Mouse (Mus musculus) layer of hippocampus, adult 9-10 months (tissue): ENCODE data around the gene Erich4.

Experiments
- DNase-seq: peaks from one replicate; pipeline ENCODE4 v3.0.0; 2022; ENCODE audit warnings: low spot score

The Erich4 gene

GRCm38 (mm10) chr7:25615706-25616011 lies at the start of gene Erich4:
Gene Erich4 (minus strand): TSS chr7:25615892.
- no peak for DNase-seq

GRCm38 (mm10) chr7:25658657-25659472 lies 43.2 kb upstream of the Erich4 start, which contains the start of the genes Bckdha and Exosc5:
Gene Bckdha (minus strand): TSS chr7:25658981.
Gene Exosc5 (plus strand): TSS chr7:25659164.
- DNase-seq: peak; percentile 99

- no peak for DNase-seq
Observed at GRCm38 (mm10) chr7:25657785-25658184, 42.1 kb upstream of the Erich4 start.

GRCm38 (mm10) chr7:25655601-25656428 lies 40.1 kb upstream of the Erich4 start:
- no peak for DNase-seq

GRCm38 (mm10) chr7:25652244-25652759 lies 36.6 kb upstream of the Erich4 start:
- no peak for DNase-seq

GRCm38 (mm10) chr7:25651281-25651680 lies 35.6 kb upstream of the Erich4 start:
- DNase-seq: no peak

GRCm38 (mm10) chr7:25649839-25650238 lies 34.1 kb upstream of the Erich4 start:
- DNase-seq: no peak

GRCm38 (mm10) chr7:25647574-25648123 lies 32.0 kb upstream of the Erich4 start:
- no peak for DNase-seq

GRCm38 (mm10) chr7:25645074-25645473 lies 29.4 kb upstream of the Erich4 start:
- DNase-seq: no peak

- DNase-seq: no peak
Observed at GRCm38 (mm10) chr7:25644631-25645030, 28.9 kb upstream of the Erich4 start.

GRCm38 (mm10) chr7:25644136-25644535 lies 28.4 kb upstream of the Erich4 start:
- DNase-seq: no peak

- DNase-seq: no peak
Observed at GRCm38 (mm10) chr7:25639754-25640153, 24.1 kb upstream of the Erich4 start.

GRCm38 (mm10) chr7:25637099-25637498 lies 21.4 kb upstream of the Erich4 start:
- no peak for DNase-seq

- DNase-seq: no peak
Observed at GRCm38 (mm10) chr7:25636373-25636772, 20.7 kb upstream of the Erich4 start.

- DNase-seq: no peak
Observed at GRCm38 (mm10) chr7:25632679-25633078, 17.0 kb upstream of the Erich4 start.

- DNase-seq: no peak
Observed at GRCm38 (mm10) chr7:25628323-25628620, 12.6 kb upstream of the Erich4 start.

- no peak for DNase-seq
Observed at GRCm38 (mm10) chr7:25627431-25628322, 12.0 kb upstream of the Erich4 start.

GRCm38 (mm10) chr7:25626509-25627430 lies 11.1 kb upstream of the Erich4 start, which contains the start of gene B3gnt8:
Gene B3gnt8 (plus strand): TSS chr7:25626654.
- DNase-seq: no peak

GRCm38 (mm10) chr7:25625594-25626250 lies 10.0 kb upstream of the Erich4 start:
- no peak for DNase-seq

- no peak for DNase-seq
Observed at GRCm38 (mm10) chr7:25624851-25625250, 9.2 kb upstream of the Erich4 start.
